Mouse (Mus musculus): ENCODE results near the gene Auts2. TPM values are rescaled to one million over a fixed set of nuclear protein-coding genes. Genes with fewer than 3 reads are reported as not detected.

Gene Auts2
- polyA plus RNA-seq, 1 experiment from 2014 or later = 1.6 TPM

DNA sequence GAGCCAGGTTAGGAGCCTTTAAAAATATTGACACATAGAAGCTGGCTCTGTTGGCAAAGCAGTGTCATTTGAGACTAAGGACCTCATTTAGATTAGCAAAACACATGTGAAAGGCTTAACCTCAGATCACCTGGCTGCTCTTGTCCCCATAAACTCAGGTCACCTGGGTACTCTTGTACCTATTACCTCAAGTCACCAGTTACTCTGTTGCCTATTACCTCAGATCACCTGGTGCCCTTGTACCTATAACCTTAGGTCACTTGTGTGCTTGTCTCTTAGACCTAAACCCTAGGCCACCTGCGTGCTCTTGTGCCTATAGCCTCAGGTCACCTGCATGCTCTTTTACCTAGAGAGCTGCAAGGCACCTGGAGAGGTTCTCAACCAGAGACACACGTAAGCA, 928.9 kb downstream of the Auts2 start:
- H3K4me3 ChIP-seq (replicated peaks) = no peak overlapping the region
- no peak overlapping the region for H3K9ac ChIP-seq
- 58% methylated on average over 2 of the region's 2 CpGs for WGBS (ENCODE audit: insufficient replicate concordance)
- no peaks in the 10 kb centered on the region for H3K4me1 ChIP-seq (replicated peaks)
- no peaks in the 10 kb centered on the region for H3K36me3 ChIP-seq (replicated peaks)
- no peak for ATAC-seq (ENCODE audit: insufficient read depth)
- no peak overlapping the region for H3K27ac ChIP-seq (replicated peaks)
- H3K27me3 ChIP-seq = peaks cover 21% of the 10 kb centered on the region
- no peak overlapping the region for H3K4me2 ChIP-seq
- H3K9me3 ChIP-seq (replicated peaks) = no peaks in the 10 kb centered on the region

DNA sequence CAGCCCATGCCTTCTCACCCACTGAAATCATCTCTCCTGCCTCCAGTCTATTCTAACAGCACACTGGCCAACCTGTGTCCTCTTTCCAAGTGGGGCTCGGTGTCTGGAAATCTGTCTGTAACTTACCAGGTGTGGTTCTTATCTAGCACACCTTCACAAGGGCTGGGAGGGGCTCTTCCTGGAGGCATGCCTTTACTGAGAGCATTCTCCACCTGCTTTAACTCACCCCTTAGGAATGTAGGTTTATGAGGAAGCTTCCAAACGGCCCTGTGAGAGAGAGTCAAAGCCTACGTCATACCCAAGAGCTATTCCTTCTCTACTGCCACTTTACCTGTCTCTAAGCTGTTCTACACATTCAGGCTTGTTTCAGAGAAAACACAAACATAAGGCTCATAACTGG, 929.8 kb downstream of the Auts2 start:
- Histone ChIP-seq H3K27ac (replicated peaks) (no peak overlapping the region), H3K4me3 (replicated peaks) (no peak overlapping the region), H3K27me3 (peaks cover 21% of the 10 kb centered on the region), H3K36me3 (replicated peaks) (no peaks in the 10 kb centered on the region), H3K4me1 (replicated peaks) (no peaks in the 10 kb centered on the region), H3K4me2 (no peak overlapping the region), H3K9ac (no peak overlapping the region), H3K9me3 (replicated peaks) (no peaks in the 10 kb centered on the region)
- 60% methylated on average over 3 of the region's 3 CpGs for WGBS (ENCODE audit: insufficient replicate concordance)
- ATAC-seq (ENCODE audit: insufficient read depth) = no peak

DNA sequence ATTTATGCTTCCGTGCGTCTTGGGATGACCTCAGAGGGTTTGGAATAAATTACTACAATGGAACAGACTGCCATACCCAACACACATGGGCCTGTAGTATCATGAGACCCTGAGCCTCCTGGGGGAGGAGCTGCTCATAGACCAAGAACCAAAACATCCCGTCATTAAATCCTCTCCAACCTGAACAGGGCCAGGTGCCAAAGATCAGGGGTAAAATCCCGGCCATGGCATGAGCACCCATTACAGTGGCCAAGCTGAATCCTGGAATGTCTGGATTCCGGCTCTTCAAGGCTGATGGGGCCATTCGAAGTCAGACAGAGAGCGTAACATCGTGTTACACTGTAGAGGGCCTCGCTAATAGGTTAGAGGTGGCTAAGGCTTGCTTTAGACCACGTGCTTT, 932.4 kb downstream of the Auts2 start:
- Histone ChIP-seq H3K4me2 (no peak overlapping the region), H3K9me3 (replicated peaks) (no peaks in the 10 kb centered on the region), H3K36me3 (replicated peaks) (no peaks in the 10 kb centered on the region), H3K27me3 (peaks cover 4% of the 10 kb centered on the region), H3K4me1 (replicated peaks) (no peaks in the 10 kb centered on the region), H3K4me3 (replicated peaks) (no peak overlapping the region), H3K27ac (replicated peaks) (no peak overlapping the region), H3K9ac (no peak overlapping the region)
- no peak for ATAC-seq (ENCODE audit: insufficient read depth)
- 68% methylated on average over 10 of the region's 10 CpGs for WGBS (ENCODE audit: insufficient replicate concordance)

DNA sequence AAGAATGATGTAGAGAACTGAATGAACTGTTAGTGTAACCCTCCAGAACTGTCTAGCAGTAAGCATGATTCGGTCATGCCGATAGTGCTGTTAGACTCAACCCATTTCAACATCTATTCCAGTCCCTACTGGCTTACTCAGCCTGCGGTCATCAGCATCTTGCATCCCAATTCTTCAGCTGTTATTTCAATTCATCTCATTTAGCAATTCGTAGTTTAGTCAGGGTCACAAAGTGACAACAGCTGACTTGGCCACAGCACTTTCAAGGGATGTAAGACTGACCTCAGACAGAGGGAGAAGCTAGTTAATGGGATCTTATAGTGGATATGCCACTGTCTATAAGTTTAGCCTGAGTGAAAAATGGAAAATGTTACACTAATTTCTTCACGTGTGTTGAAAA, 936.4 kb downstream of the Auts2 start:
- no peaks in the 10 kb centered on the region for H3K9me3 ChIP-seq (replicated peaks)
- no peaks in the 10 kb centered on the region for H3K36me3 ChIP-seq (replicated peaks)
- WGBS (ENCODE audit: insufficient replicate concordance) = 65% methylated on average over 5 of the region's 5 CpGs
- H3K27ac ChIP-seq (replicated peaks) = no peak overlapping the region
- ATAC-seq (ENCODE audit: insufficient read depth) = no peak
- H3K4me3 ChIP-seq (replicated peaks) = no peak overlapping the region
- no peak overlapping the region for H3K4me2 ChIP-seq
- no peak overlapping the region for H3K9ac ChIP-seq
- H3K27me3 ChIP-seq = no peaks in the 10 kb centered on the region
- H3K4me1 ChIP-seq (replicated peaks) = no peaks in the 10 kb centered on the region

DNA sequence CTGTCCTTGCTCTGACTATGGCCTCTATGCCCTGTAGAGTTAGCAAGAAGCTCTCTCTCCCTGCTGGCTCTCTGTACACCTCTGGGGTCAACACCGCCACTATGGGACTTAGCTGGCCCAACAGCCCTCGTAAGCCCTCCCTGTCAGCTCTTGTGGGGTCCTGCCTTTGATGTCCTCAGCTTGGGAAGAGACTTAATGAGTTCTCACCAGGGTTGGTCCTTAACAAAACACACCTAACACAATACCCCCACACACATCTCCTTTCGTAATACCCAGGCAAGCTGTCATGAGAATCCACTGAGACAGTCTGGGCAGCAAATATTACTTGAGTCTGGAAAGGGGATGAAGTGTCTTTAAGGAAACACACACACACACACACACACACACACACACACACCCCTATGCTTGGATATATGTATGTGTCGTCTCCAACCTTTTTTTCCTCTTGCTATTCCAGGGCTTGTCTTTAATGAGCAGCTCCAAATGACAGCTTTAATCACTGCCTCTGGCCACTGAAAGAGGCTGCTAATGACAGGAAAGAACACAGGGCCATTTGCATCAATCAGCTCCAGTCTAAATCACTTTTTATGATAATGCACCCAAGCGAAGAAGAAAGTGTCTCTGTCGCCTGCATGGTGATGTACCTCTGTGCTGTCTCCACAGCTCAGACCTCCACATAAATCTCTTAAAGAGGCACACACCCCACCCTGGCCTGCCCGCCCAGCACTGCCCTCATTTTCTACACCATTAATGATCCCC, 941.0 kb downstream of the Auts2 start:
- H3K4me2 ChIP-seq = no peak overlapping the region
- no peak overlapping the region for H3K9ac ChIP-seq
- no peaks in the 10 kb centered on the region for H3K4me1 ChIP-seq (replicated peaks)
- 57% methylated on average over 7 of the region's 7 CpGs for WGBS (ENCODE audit: insufficient replicate concordance)
- H3K27ac ChIP-seq (replicated peaks) = no peak overlapping the region
- H3K9me3 ChIP-seq (replicated peaks) = no peaks in the 10 kb centered on the region
- no peaks in the 10 kb centered on the region for H3K36me3 ChIP-seq (replicated peaks)
- H3K27me3 ChIP-seq = no peaks in the 10 kb centered on the region
- H3K4me3 ChIP-seq (replicated peaks) = no peak overlapping the region
- no peak for ATAC-seq (ENCODE audit: insufficient read depth)

DNA sequence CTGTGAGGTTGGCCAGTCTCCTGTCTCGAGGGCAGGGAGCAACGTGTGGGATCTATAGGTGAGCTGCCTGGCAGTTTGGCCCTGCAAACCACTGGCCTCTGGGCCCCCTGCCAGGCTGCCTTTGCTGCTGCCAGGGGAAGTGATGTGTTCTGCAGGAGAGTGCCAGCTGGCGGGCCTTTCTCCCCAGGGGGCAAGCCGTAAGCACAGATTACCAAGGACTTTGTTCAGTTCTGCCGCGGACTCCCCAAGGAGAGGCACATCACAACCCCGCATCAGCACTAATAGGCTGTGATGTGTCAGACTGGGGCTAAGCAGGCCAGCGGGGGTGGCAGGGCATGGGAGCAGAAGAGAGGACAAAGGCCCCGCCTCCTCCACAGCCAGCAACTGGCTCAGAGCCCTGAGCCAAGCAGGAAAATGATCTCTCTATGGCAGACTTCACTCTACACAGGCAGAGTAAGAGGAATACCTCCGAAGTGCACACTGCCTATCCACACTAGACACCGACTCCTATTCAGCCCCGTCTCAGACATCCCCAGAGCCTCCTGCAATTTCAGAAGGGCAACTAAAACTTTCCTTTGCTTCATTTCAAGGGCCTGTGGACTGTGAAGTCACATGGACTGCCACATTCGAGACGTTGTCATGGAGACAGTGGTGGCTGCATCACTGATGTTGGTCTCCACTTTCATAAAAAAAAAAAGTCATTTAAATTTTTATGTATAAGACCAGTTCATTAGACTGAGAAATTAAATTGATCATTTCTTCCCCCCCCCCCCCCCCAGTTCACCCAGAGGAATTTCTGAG, 942.6 kb downstream of the Auts2 start:
- no peak overlapping the region for H3K9ac ChIP-seq
- no peaks in the 10 kb centered on the region for H3K9me3 ChIP-seq (replicated peaks)
- no peaks in the 10 kb centered on the region; the same call in 1 of the 2 replicates for H3K27me3 ChIP-seq
- no peaks in the 10 kb centered on the region for H3K36me3 ChIP-seq (replicated peaks)
- H3K4me1 ChIP-seq (replicated peaks) = no peaks in the 10 kb centered on the region
- no peak overlapping the region for H3K4me2 ChIP-seq
- ATAC-seq (ENCODE audit: insufficient read depth) = 0 out of 2 replicates have a peak, but pooled peaks have one; percentile 15
- no peak overlapping the region for H3K4me3 ChIP-seq (replicated peaks)
- WGBS (ENCODE audit: insufficient replicate concordance) = 38% methylated on average over 14 of the region's 14 CpGs
- no peak overlapping the region for H3K27ac ChIP-seq (replicated peaks)

DNA sequence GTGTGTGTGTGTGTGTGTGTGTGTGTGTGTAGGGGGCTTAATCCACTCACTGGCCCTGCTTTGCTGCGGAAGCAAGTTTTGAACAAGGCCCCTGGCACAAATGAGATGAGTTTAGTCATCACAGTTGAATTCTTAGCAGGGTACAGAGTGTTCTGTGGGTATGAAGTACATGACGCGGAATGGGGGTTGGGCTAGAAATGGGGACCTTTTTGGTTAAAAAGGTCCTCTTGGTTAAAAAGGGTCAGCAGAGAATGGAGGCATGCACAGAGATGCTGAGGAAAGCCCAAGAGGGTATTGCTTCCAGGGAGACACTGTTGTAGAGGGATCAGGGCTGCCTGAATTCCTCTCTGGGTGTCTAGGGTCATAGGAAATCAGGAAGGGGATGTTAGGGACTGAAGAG, 945.6 kb downstream of the Auts2 start:
- no peak for ATAC-seq (ENCODE audit: insufficient read depth)
- Histone ChIP-seq H3K9ac (no peak overlapping the region), H3K4me2 (no peak overlapping the region), H3K4me3 (replicated peaks) (no peak overlapping the region), H3K36me3 (replicated peaks) (no peaks in the 10 kb centered on the region), H3K9me3 (replicated peaks) (no peaks in the 10 kb centered on the region), H3K27ac (replicated peaks) (no peak overlapping the region), H3K4me1 (replicated peaks) (no peaks in the 10 kb centered on the region), H3K27me3 (no peaks in the 10 kb centered on the region; the same call in 1 of the 2 replicates)
- WGBS (ENCODE audit: insufficient replicate concordance) = 76% methylated on average over 3 of the region's 3 CpGs

DNA sequence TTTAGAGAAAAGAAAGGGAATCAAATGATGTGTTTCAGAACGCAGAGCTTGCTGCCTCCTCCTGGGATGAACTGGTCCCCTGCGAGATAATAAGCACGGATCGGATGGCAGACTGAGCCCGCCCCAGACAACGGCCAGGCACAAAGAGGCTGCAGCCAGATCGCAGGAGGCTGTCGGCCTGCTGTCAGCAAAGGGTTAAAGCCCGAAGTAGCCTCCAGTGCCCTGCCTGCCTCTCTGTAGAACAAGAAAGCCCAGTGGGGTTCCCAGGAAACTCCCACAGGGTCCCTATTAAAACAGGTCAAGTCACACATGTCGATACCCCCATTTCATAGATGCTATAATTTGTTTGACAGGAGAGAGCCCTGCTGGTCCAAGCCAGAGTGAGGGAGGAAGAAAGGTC, 946.6 kb downstream of the Auts2 start:
- Histone ChIP-seq H3K4me2 (no peak overlapping the region), H3K27ac (replicated peaks) (no peak overlapping the region), H3K9ac (no peak overlapping the region), H3K9me3 (replicated peaks) (no peaks in the 10 kb centered on the region), H3K4me1 (replicated peaks) (no peaks in the 10 kb centered on the region), H3K27me3 (no peaks in the 10 kb centered on the region; the same call in 1 of the 2 replicates), H3K36me3 (replicated peaks) (no peaks in the 10 kb centered on the region), H3K4me3 (replicated peaks) (no peak overlapping the region)
- no peak for ATAC-seq (ENCODE audit: insufficient read depth)
- WGBS (ENCODE audit: insufficient replicate concordance) = 21% methylated on average over 10 of the region's 10 CpGs

DNA sequence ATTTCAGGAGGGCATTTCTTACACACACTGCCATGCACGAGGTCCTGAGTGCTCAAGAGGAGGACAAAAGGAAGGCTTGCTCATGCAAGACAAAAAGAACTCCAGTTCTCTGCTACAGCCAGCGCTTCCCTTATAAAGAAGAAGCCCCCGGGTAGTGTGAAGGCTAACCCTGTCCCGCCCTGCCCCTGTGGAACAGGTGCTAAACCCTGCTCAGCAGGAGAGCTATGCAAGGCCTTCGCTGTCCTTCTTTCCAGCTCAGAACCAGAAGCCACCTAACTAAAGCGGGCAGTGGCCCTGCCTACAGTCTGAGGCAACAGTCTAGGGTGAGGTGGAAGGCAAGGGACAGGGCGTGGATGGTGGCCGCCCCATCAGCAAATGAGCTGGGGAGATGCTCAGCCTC, 947.4 kb downstream of the Auts2 start:
- H3K9ac ChIP-seq = no peak overlapping the region
- ATAC-seq (ENCODE audit: insufficient read depth) = no peak
- H3K4me2 ChIP-seq = no peak overlapping the region
- WGBS (ENCODE audit: insufficient replicate concordance) = 44% methylated on average over 8 of the region's 8 CpGs
- no peaks in the 10 kb centered on the region for H3K9me3 ChIP-seq (replicated peaks)
- H3K4me3 ChIP-seq (replicated peaks) = no peak overlapping the region
- no peaks in the 10 kb centered on the region; the same call in 1 of the 2 replicates for H3K27me3 ChIP-seq
- H3K36me3 ChIP-seq (replicated peaks) = no peaks in the 10 kb centered on the region
- H3K4me1 ChIP-seq (replicated peaks) = no peaks in the 10 kb centered on the region
- no peak overlapping the region for H3K27ac ChIP-seq (replicated peaks)

DNA sequence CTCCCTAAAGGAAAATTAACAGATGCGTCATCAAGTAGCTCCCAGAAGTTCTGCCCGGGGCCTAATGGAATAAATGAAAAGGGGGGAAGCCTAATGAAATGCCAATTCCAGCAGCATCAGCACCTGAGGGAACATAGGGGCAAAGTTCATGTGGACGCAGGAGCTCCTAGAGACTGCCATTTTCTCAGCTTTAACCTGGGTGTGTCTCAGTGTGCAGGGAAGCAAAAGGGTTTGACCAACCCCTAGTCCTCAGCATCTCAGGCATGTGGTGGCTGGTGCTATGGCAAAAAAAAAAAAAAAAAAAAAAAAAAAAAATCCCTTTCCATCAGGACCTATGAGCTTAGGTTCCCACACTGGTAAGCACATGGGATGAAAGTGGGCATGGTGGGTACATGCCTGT, 948.5 kb downstream of the Auts2 start:
- ATAC-seq (ENCODE audit: insufficient read depth) = no peak
- Histone ChIP-seq H3K4me1 (replicated peaks) (no peaks in the 10 kb centered on the region), H3K9ac (no peak overlapping the region), H3K4me3 (replicated peaks) (no peak overlapping the region), H3K36me3 (replicated peaks) (no peaks in the 10 kb centered on the region), H3K27ac (replicated peaks) (no peak overlapping the region), H3K4me2 (no peak overlapping the region), H3K27me3 (no peaks in the 10 kb centered on the region; the same call in 1 of the 2 replicates), H3K9me3 (replicated peaks) (no peaks in the 10 kb centered on the region)
- WGBS (ENCODE audit: insufficient replicate concordance) = 76% methylated on average over 3 of the region's 3 CpGs

DNA sequence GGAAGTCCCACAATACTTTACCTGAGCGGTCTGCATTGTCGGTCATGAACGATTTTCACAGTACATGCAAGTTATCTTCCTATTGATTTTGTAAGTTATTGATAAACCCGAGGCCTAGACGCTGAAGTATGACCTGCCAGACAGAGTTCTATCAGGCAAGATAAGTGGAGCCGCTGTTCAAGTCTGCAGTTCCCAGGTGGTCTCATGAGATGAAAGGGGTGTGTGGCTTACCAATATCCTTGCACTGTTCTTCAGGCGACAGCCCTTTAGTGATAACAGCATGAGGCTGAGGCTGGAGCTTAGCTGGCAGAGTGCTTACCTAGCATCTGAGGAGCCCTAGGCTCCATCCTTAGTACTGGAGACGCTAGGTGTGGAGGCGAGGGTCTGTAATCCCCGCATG, 949.9 kb downstream of the Auts2 start:
- no peak overlapping the region for H3K4me3 ChIP-seq (replicated peaks)

More for the DNA sequence above, 949.9 kb downstream of the Auts2 start:
- Histone ChIP-seq H3K4me2 (no peak overlapping the region), H3K9me3 (replicated peaks) (no peaks in the 10 kb centered on the region), H3K36me3 (replicated peaks) (no peaks in the 10 kb centered on the region), H3K9ac (no peak overlapping the region), H3K27ac (replicated peaks) (no peak overlapping the region), H3K4me1 (replicated peaks) (no peaks in the 10 kb centered on the region), H3K27me3 (no peaks in the 10 kb centered on the region; the same call in 1 of the 2 replicates)
- ATAC-seq (ENCODE audit: insufficient read depth) = no peak
- WGBS (ENCODE audit: insufficient replicate concordance) = 61% methylated on average over 10 of the region's 10 CpGs

Data from liver, embryonic 15.5 days (tissue).